Mouse (Mus musculus) mesoderm, embryonic 11.5 days (tissue): Measurements from ENCODE around the gene Usp18.

Experiments used
- DNase-seq: peaks from one replicate; pipeline ENCODE4 v3.0.0-alpha.2; 2012; ENCODE audit warnings: low read depth, low spot score

Gene Usp18

DNA sequence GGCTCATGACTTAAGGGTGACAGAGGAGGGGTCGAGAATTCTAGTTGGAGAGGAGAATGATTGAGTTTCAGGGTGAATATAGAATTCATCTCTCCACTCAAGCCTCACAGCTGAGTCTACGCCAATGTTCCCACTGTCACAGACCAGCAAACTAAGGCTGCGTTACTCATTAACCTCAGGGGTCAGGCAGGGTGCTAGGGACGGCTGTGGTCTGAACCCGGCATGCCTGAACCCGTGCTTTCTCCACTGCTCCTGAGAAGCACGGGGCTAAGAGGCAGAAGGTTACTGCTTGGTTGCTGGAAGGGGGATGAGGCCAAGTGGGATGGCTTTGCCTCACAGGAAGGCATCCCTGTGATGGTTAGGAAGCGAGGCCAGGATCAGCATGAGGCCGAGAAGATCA is 54.8 kb downstream of the Usp18 start:
- no peak for DNase-seq

DNA sequence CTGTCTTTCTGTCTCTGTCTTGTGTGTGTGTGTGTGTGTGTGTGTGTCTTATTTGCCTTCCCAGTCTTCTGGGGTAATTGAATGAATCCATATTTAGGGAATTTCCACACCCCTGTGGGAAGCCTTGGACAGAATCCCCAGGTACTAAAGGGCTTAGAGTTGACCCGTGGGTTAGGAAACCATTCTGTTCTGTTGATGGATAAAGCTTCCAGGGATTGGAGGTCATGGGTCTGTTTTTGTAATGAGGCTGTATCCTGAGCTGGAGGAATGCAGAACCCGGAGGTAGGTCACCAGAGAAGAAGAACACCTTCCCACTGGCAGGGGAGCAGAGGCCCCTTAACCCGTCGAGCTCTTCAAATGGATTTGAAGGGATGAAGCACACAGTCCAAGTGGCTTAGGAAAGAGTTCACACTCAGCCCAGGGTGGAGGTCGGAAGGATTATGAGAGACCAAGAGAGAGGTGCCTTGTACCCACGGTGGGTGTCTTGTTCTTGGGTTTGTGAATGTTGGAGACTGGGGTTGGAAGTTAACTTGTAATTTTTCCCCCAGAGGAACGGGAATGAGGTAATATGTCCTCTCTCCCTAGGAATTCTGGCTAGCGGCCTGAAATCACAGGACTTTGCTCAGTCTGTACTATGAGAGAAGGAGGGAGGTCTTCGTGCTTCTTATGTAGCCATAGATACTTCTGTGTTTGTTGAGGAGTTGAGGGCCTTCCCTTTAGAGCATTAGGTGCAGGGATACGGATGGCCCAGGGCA is 57.9 kb downstream of the Usp18 start:
- no peak for DNase-seq

DNA sequence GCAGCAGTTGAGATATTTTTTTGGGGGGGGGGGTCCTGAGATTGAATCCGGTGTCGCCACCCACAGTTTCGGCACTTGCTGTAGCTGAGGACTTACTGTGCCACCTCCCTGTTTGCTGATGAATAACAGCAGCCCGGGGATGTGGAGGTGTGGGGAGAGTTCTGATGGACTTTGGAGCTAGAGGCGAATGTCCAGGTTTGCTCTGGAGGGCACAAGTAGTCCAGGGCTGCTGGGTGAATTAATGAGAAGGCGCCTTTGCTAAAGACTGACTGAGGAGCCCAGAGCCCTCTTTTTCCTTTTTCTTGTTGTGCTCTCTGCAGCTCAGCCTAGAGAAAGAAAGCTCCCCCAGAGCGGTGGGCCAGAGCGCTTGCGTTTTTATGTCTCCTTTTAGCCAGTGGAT is 58.9 kb downstream of the Usp18 start:
- no peak for DNase-seq

DNA sequence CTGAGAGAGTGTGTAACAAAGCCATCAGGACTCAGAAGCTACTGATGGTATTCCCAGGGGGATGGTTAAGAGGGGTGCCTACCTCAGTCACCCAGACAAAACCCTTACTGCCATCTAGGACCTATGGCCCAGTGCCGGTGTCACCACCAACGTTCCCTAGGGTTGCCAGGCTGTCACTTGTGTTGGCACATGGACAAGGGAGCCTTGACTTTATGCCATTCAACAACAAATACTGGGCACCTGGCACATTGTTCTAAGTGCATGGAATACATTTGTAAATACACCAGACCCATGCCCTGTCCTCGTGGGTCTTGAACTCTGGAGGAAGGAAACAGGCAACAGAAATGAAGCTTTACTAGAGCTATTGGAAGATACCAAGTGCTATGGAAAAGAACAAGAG is 59.9 kb downstream of the Usp18 start:
- DNase-seq, result no peak

DNA sequence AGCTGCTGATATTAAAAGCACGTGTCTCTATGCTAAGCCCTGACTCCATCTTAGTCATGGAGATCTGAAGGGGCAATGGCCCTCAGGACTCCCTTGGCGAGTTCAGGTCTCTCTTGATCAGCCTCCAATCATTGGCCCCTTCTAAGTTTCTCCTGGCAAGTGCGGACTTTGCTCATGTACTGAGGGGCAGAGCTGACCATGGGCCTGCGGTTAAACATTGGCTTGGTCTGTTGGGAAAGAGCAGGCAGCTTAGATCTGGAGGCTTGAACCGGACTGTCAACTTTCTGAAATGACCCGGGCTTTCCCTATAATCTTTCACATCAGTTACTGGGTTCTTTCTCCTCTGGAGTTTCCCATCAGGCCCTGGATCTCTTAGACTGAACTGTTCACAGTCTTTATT is 65.3 kb downstream of the Usp18 start:
- no peak for DNase-seq

DNA sequence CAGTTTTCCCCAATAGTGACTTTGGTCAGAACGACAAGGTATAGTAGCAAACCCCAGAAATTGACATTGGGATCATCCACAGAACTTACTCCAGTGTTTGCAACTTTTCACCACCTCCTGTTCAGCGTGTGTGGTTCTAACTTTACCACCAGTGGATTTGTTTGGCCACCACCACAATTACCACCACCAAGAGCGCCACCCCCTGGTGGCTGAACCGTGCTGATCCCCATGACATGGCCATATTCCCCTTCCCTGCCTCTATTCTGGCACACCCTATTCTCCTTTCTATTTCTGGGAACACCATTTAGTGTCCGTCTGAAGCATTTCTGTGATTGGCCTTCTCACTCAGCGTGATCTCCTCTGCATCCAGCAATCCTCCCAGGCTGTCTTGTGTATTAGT is 73.4 kb downstream of the Usp18 start:
- no peak for DNase-seq
